Mouse (Mus musculus) fat pad, adult 2 months (tissue): ENCODE results near the gene Ifit1bl2.

ENCODE experiments used
- DNase-seq: peaks from one replicate; pipeline ENCODE4 v3.0.0-alpha.2; 2011; ENCODE audit warnings: low read depth, low spot score; ENCODE audit errors: extremely low read depth

Gene Ifit1bl2

GRCm38 (mm10) chr19:34568988-34569895, 71.3 kb downstream of the Ifit1bl2 start:
- no peak for DNase-seq
